Mouse (Mus musculus) heart, embryonic 11.5 days (tissue): ENCODE data around the gene Rnf149. TPM values are rescaled to one million over a fixed set of nuclear protein-coding genes. Genes with fewer than 3 reads are reported as not detected.

ENCODE experiments used
- ATAC-seq: fragments of 200-750 bp; cut with Nextera tagmentation; replicated peaks from 2 replicates; pipeline ENCODE4 v1.8.0; 2017; ENCODE audit warnings: moderate library complexity; ENCODE audit not compliant: insufficient number of reproducible peaks, low FRiP score, low TSS enrichment
- H3K27ac ChIP-seq: fragments of 300-500 bp; sonication (generic); 2 replicates; pipeline ENCODE4 v1.5.1; 2014; ENCODE audit warnings: mild to moderate bottlenecking, low read depth, low read length
- H3K27me3 ChIP-seq: fragments of 300-500 bp; sonication (generic); 2 replicates; pipeline ENCODE4 v1.6.1; 2014; ENCODE audit warnings: mild to moderate bottlenecking, low read length, mixed read lengths; ENCODE audit not compliant: control insufficient read depth, insufficient read depth
- H3K36me3 ChIP-seq: fragments of 300-500 bp; sonication (generic); 2 replicates; pipeline ENCODE4 v1.6.1; 2014; ENCODE audit warnings: mild to moderate bottlenecking, low read length, moderate library complexity, mixed read lengths; ENCODE audit not compliant: control insufficient read depth, insufficient read depth
- H3K4me1 ChIP-seq: fragments of 300-500 bp; sonication (generic); 2 replicates; pipeline ENCODE4 v1.6.1; 2014; ENCODE audit warnings: low read length; ENCODE audit not compliant: control insufficient read depth, insufficient read depth
- H3K4me2 ChIP-seq: fragments of 300-500 bp; sonication (generic); 2 replicates; pipeline ENCODE4 v1.6.1; 2014; ENCODE audit warnings: mild to moderate bottlenecking, moderate library complexity
- H3K4me3 ChIP-seq: fragments of 300-500 bp; sonication (generic); 2 replicates; pipeline ENCODE4 v1.5.1; 2014; ENCODE audit warnings: low read depth, low read length
- H3K9ac ChIP-seq: fragments of 300-500 bp; sonication (generic); 2 replicates; pipeline ENCODE4 v1.6.1; 2014; ENCODE audit warnings: mild to moderate bottlenecking, low read depth, low read length, moderate library complexity
- H3K9me3 ChIP-seq: fragments of 300-500 bp; sonication (generic); replicated peaks from 2 replicates; pipeline ENCODE4 v1.6.1; 2016; ENCODE audit warnings: low read length; ENCODE audit not compliant: control insufficient read depth
- WGBS: fragments of 180-500 bp; shearing (Covaris S2); extraction: QIAGEN DNeasy Blood & Tissue Kit; methylation state at CpG from one replicate; pipeline ENCODE4 v1.1.7; 2014; ENCODE audit not compliant: insufficient replicate concordance; 5-methylcytosine and 5-hydroxymethylcytosine counted together
- polyA plus RNA-seq: library from polyadenylated mRNA; unstranded; fragments of >200 nt; fragmentation: Nextera tagmentation; extraction: Ambion mirVana; gene quantifications from 2 replicates; pipeline ENCODE4 v1.2.1, GENCODE M21; 2014

Rnf149 gene
- polyA plus RNA-seq, 1 experiment from 2014 or later = 19.0 TPM

- Histone ChIP-seq H3K4me1 (0 out of 2 replicates have a peak, but pooled peaks cover 3% of the 10 kb centered on the region), H3K9me3 (no peaks in the 10 kb centered on the region), H3K4me3 (no peak overlapping the region), H3K27me3 (no peaks in the 10 kb centered on the region), H3K4me2 (no peak overlapping the region), H3K27ac (no peak overlapping the region), H3K9ac (no peak overlapping the region), H3K36me3 (no peaks in the 10 kb centered on the region)
- ATAC-seq = no peak
- 82% methylated on average over 1 of the region's 1 CpGs for WGBS
These were observed 65.0 kb downstream of the Rnf149 start for GRCm38 (mm10) chr1:39512183-39512582.

GRCm38 (mm10) chr1:39511775-39512174, 65.4 kb downstream of the Rnf149 start:
- H3K27ac ChIP-seq = no peak overlapping the region
- 84% methylated on average over 8 of the region's 8 CpGs for WGBS
- H3K4me3 ChIP-seq = no peak overlapping the region
- no peaks in the 10 kb centered on the region for H3K36me3 ChIP-seq
- no peaks in the 10 kb centered on the region for H3K27me3 ChIP-seq
- H3K4me1 ChIP-seq = 0 out of 2 replicates have a peak, but pooled peaks cover 3% of the 10 kb centered on the region
- H3K4me2 ChIP-seq = no peak overlapping the region
- no peak overlapping the region for H3K9ac ChIP-seq
- no peak for ATAC-seq
- no peaks in the 10 kb centered on the region for H3K9me3 ChIP-seq

- 0 out of 2 replicates have a peak, but pooled peaks cover 2% of the 10 kb centered on the region for H3K9me3 ChIP-seq
- H3K9ac ChIP-seq = no peak overlapping the region
- WGBS = 66% methylated on average over 9 of the region's 9 CpGs
- H3K4me2 ChIP-seq = no peak overlapping the region
- no peak for ATAC-seq
- no peak overlapping the region for H3K27ac ChIP-seq
- H3K27me3 ChIP-seq = no peaks in the 10 kb centered on the region
- H3K4me3 ChIP-seq = no peak overlapping the region
- H3K36me3 ChIP-seq = no peaks in the 10 kb centered on the region
- H3K4me1 ChIP-seq = 0 out of 2 replicates have a peak, but pooled peaks cover 3% of the 10 kb centered on the region
These were observed 71.6 kb downstream of the Rnf149 start for GRCm38 (mm10) chr1:39505600-39505999.

- Histone ChIP-seq H3K27ac (no peak overlapping the region), H3K36me3 (no peaks in the 10 kb centered on the region), H3K9me3 (0 out of 2 replicates have a peak, but pooled peaks cover 2% of the 10 kb centered on the region), H3K4me3 (no peak overlapping the region), H3K27me3 (no peaks in the 10 kb centered on the region), H3K9ac (no peak overlapping the region), H3K4me1 (0 out of 2 replicates have a peak, but pooled peaks cover under 1% of the 10 kb centered on the region), H3K4me2 (no peak overlapping the region)
- no peak for ATAC-seq
- 13% methylated on average over 1 of the region's 1 CpGs for WGBS
These were observed 72.9 kb downstream of the Rnf149 start for GRCm38 (mm10) chr1:39504261-39504660.

GRCm38 (mm10) chr1:39502817-39503633, 74.2 kb downstream of the Rnf149 start:
- Histone ChIP-seq H3K4me1 (no peaks in the 10 kb centered on the region), H3K4me3 (no peak overlapping the region), H3K27ac (no peak overlapping the region), H3K9ac (no peak overlapping the region), H3K4me2 (no peak overlapping the region), H3K27me3 (no peaks in the 10 kb centered on the region), H3K36me3 (no peaks in the 10 kb centered on the region), H3K9me3 (0 out of 2 replicates have a peak, but pooled peaks cover 2% of the 10 kb centered on the region)
- 81% methylated on average over 17 of the region's 17 CpGs for WGBS
- ATAC-seq = no peak

Other genes with a start within 250 kb of the Rnf149 start
- 408 and 438 TPM in 2 replicates for gene Rpl31, start 209.6 kb downstream of the Rnf149 start, polyA plus RNA-seq
- 11.4 and 12.2 TPM in 2 replicates for gene Tbc1d8, start 98.7 kb downstream of the Rnf149 start, polyA plus RNA-seq
- gene Cnot11, start 42.4 kb downstream of the Rnf149 start, polyA plus RNA-seq = 20.0 and 20.4 TPM in 2 replicates
- 0.03 and 0.06 TPM in 2 replicates for gene Creg2, start 74.1 kb upstream of the Rnf149 start, polyA plus RNA-seq
- gene Rfx8, start 143.6 kb upstream of the Rnf149 start, polyA plus RNA-seq = 0.74 and 1.5 TPM in 2 replicates
- gene Gm3646, start 227.9 kb upstream of the Rnf149 start, polyA plus RNA-seq = 1.1 and 1.3 TPM in 2 replicates